Mouse (Mus musculus) hindbrain, embryonic 16.5 days (tissue): ENCODE results near the gene Tmem233. TPM values are rescaled to one million over a fixed set of nuclear protein-coding genes. Genes with fewer than 3 reads are reported as not detected.

Experiments used
- ATAC-seq: fragments of 200-750 bp; cut with Nextera tagmentation; 2 replicates; pipeline ENCODE4 v1.8.0; 2017; ENCODE audit warnings: moderate TSS enrichment, moderate library complexity
- H3K27ac ChIP-seq: fragments of 300-500 bp; sonication (generic); 2 replicates; pipeline ENCODE4 v1.5.1; 2014; ENCODE audit warnings: low read depth, mild to moderate bottlenecking, control low read depth, low read length, moderate library complexity
- H3K27me3 ChIP-seq: fragments of 300-500 bp; sonication (generic); replicated peaks from 2 replicates; pipeline ENCODE4 v1.6.1; 2014; ENCODE audit warnings: low read length; ENCODE audit not compliant: control insufficient read depth, insufficient read depth
- H3K36me3 ChIP-seq: fragments of 300-500 bp; sonication (generic); 2 replicates; pipeline ENCODE4 v1.6.1; 2014; ENCODE audit warnings: mild to moderate bottlenecking, low read length, moderate library complexity, mixed read lengths; ENCODE audit not compliant: control insufficient read depth, insufficient read depth
- H3K4me1 ChIP-seq: fragments of 300-500 bp; sonication (generic); 2 replicates; pipeline ENCODE4 v1.6.1; 2014; ENCODE audit warnings: low read depth, low read length; ENCODE audit not compliant: control insufficient read depth, insufficient read depth
- H3K4me2 ChIP-seq: fragments of 300-500 bp; sonication (generic); 2 replicates; pipeline ENCODE4 v1.6.1; 2014; ENCODE audit warnings: mild to moderate bottlenecking, low read length, control low read depth, moderate library complexity
- H3K4me3 ChIP-seq: fragments of 300-500 bp; sonication (generic); 2 replicates; pipeline ENCODE4 v1.5.1; 2014; ENCODE audit warnings: mild to moderate bottlenecking, low read length, control low read depth, moderate library complexity
- H3K9ac ChIP-seq: fragments of 300-500 bp; sonication (generic); 2 replicates; pipeline ENCODE4 v1.6.1; 2014; ENCODE audit warnings: low read depth, mild to moderate bottlenecking, control low read depth, low read length, moderate library complexity
- H3K9me3 ChIP-seq: fragments of 300-500 bp; sonication (generic); 2 replicates; pipeline ENCODE4 v1.6.1; 2014; ENCODE audit warnings: mild to moderate bottlenecking, low read length, moderate library complexity; ENCODE audit not compliant: control insufficient read depth
- WGBS: fragments of 180-500 bp; shearing (Covaris S2); extraction: QIAGEN DNeasy Blood & Tissue Kit; methylation state at CpG from one replicate; pipeline ENCODE4 v1.1.7; 2014; 5-methylcytosine and 5-hydroxymethylcytosine counted together
- polyA plus RNA-seq: library from polyadenylated mRNA; unstranded; fragments of >200 nt; fragmentation: Nextera tagmentation; extraction: Ambion mirVana; gene quantifications from 2 replicates; pipeline ENCODE4 v1.2.1, GENCODE M21; 2015

Gene Tmem233
- not detected in 2 replicates for polyA plus RNA-seq

- Histone ChIP-seq H3K4me3 (no peak within 1 kb of the TSS), H3K9ac (no peak within 1 kb of the TSS), H3K4me2 (peak within 1 kb of the TSS; percentile 23; the same call in 1 of the 2 replicates), H3K36me3 (no peaks in the 10 kb centered on the region), H3K9me3 (no peaks in the 10 kb centered on the region), H3K27me3 (peaks cover 13% of the 10 kb centered on the region), H3K27ac (no peak within 1 kb of the TSS), H3K4me1 (peaks cover 3% of the 10 kb centered on the region; the same call in 1 of the 2 replicates)
- 15% methylated on average over 17 of the region's 17 CpGs for WGBS
- ATAC-seq: no peak
These were observed at the start of gene Tmem233 for GRCm38 (mm10) chr5:116083081-116083480. Tmem233 (minus strand) TSS chr5:116083244.

- 12% methylated on average over 11 of the region's 11 CpGs for WGBS
- peak; percentile 69 for ATAC-seq
- H3K9me3 ChIP-seq: no peaks in the 10 kb centered on the region
These were observed 40.3 kb upstream of the Tmem233 start for GRCm38 (mm10) chr5:116123344-116123743.

GRCm38 (mm10) chr5:116116567-116116966 is 33.5 kb upstream of the Tmem233 start:
- no peak for ATAC-seq
- 44% methylated on average over 9 of the region's 9 CpGs for WGBS
- no peaks in the 10 kb centered on the region for H3K36me3 ChIP-seq

More at GRCm38 (mm10) chr5:116123344-116123743, 40.3 kb upstream of the Tmem233 start:
- Histone ChIP-seq H3K27me3 (no peaks in the 10 kb centered on the region; the same call in 1 of the 2 replicates), H3K27ac (no peak overlapping the region), H3K4me3 (no peak overlapping the region), H3K4me2 (no peak overlapping the region), H3K36me3 (no peaks in the 10 kb centered on the region), H3K9ac (no peak overlapping the region), H3K4me1 (no peaks in the 10 kb centered on the region)

GRCm38 (mm10) chr5:116116110-116116509 is 33.1 kb upstream of the Tmem233 start:
- no peaks in the 10 kb centered on the region for H3K36me3 ChIP-seq
- 51% methylated on average over 4 of the region's 4 CpGs for WGBS
- no peaks in the 10 kb centered on the region for H3K27me3 ChIP-seq
- H3K27ac ChIP-seq: no peak overlapping the region
- peaks cover 2% of the 10 kb centered on the region; the same call in 1 of the 2 replicates for H3K4me1 ChIP-seq
- ATAC-seq: no peak
- H3K4me3 ChIP-seq: no peak overlapping the region
- H3K9me3 ChIP-seq: no peaks in the 10 kb centered on the region
- no peak overlapping the region for H3K9ac ChIP-seq
- no peak overlapping the region for H3K4me2 ChIP-seq

More at GRCm38 (mm10) chr5:116116567-116116966, 33.5 kb upstream of the Tmem233 start:
- no peak overlapping the region for H3K4me3 ChIP-seq
- no peak overlapping the region for H3K27ac ChIP-seq
- no peak overlapping the region for H3K9ac ChIP-seq
- no peaks in the 10 kb centered on the region for H3K27me3 ChIP-seq
- H3K9me3 ChIP-seq: no peaks in the 10 kb centered on the region
- H3K4me2 ChIP-seq: no peak overlapping the region
- peaks cover 2% of the 10 kb centered on the region; the same call in 1 of the 2 replicates for H3K4me1 ChIP-seq

GRCm38 (mm10) chr5:116115071-116115834 is 32.2 kb upstream of the Tmem233 start:
- no peak for ATAC-seq
- H3K4me1 ChIP-seq: peaks cover 2% of the 10 kb centered on the region; the same call in 1 of the 2 replicates
- H3K4me3 ChIP-seq: no peak overlapping the region
- no peaks in the 10 kb centered on the region for H3K9me3 ChIP-seq
- no peak overlapping the region for H3K9ac ChIP-seq
- H3K4me2 ChIP-seq: no peak overlapping the region
- WGBS: 50% methylated on average over 14 of the region's 14 CpGs
- no peaks in the 10 kb centered on the region for H3K36me3 ChIP-seq
- H3K27me3 ChIP-seq: no peaks in the 10 kb centered on the region
- H3K27ac ChIP-seq: no peak overlapping the region

GRCm38 (mm10) chr5:116108651-116109050 is 25.6 kb upstream of the Tmem233 start:
- Histone ChIP-seq H3K4me2 (no peak overlapping the region), H3K9me3 (no peaks in the 10 kb centered on the region), H3K27ac (no peak overlapping the region), H3K4me3 (no peak overlapping the region), H3K27me3 (no peaks in the 10 kb centered on the region), H3K36me3 (no peaks in the 10 kb centered on the region), H3K4me1 (no peaks in the 10 kb centered on the region), H3K9ac (no peak overlapping the region)
- no peak for ATAC-seq
- WGBS: 95% methylated on average over 10 of the region's 10 CpGs

GRCm38 (mm10) chr5:116084231-116084630 is 1.2 kb upstream of the Tmem233 start:
- Histone ChIP-seq H3K4me2 (no peak overlapping the region), H3K4me1 (peaks cover 3% of the 10 kb centered on the region; the same call in 1 of the 2 replicates), H3K27ac (no peak overlapping the region), H3K9ac (no peak overlapping the region), H3K9me3 (no peaks in the 10 kb centered on the region), H3K4me3 (no peak overlapping the region), H3K27me3 (peaks cover 13% of the 10 kb centered on the region), H3K36me3 (no peaks in the 10 kb centered on the region)
- ATAC-seq: no peak
- WGBS: 92% methylated on average over 6 of the region's 6 CpGs

GRCm38 (mm10) chr5:116082241-116082900 is 673 bp downstream of the Tmem233 start:
- Histone ChIP-seq H3K9ac (no peak overlapping the region), H3K27me3 (peaks cover 13% of the 10 kb centered on the region), H3K9me3 (no peaks in the 10 kb centered on the region), H3K4me3 (no peak overlapping the region), H3K36me3 (no peaks in the 10 kb centered on the region), H3K4me1 (peaks cover 3% of the 10 kb centered on the region; the same call in 1 of the 2 replicates), H3K4me2 (peak overlapping the region; percentile 23; the same call in 1 of the 2 replicates), H3K27ac (no peak overlapping the region)
- 31% methylated on average over 17 of the region's 17 CpGs for WGBS
- no peak for ATAC-seq

GRCm38 (mm10) chr5:116081616-116082015 is 1.4 kb downstream of the Tmem233 start:
- no peaks in the 10 kb centered on the region for H3K36me3 ChIP-seq
- H3K4me1 ChIP-seq: peaks cover 3% of the 10 kb centered on the region; the same call in 1 of the 2 replicates
- no peak overlapping the region for H3K27ac ChIP-seq
- H3K27me3 ChIP-seq: peaks cover 13% of the 10 kb centered on the region
- ATAC-seq: no peak
- 78% methylated on average over 7 of the region's 7 CpGs for WGBS
- H3K4me3 ChIP-seq: no peak overlapping the region
- H3K4me2 ChIP-seq: no peak overlapping the region
- H3K9me3 ChIP-seq: no peaks in the 10 kb centered on the region
- no peak overlapping the region for H3K9ac ChIP-seq
